Mouse (Mus musculus) C2C12 (cell line): ENCODE data around the gene Atp8b2. TPM values are rescaled to one million over a fixed set of nuclear protein-coding genes. Genes with fewer than 3 reads are reported as not detected.

Experiments
- H3K27me3 ChIP-seq: one replicate; pipeline ENCODE4 v1.6.1; 2011; ENCODE audit not compliant: control insufficient read depth, insufficient read depth, insufficient read length
- H3K36me3 ChIP-seq: one replicate; pipeline ENCODE4 v1.6.1; 2011; ENCODE audit not compliant: control insufficient read depth, insufficient read depth
- H3K4me3 ChIP-seq: one replicate; pipeline ENCODE4 v1.5.1; 2011; ENCODE audit warnings: mild to moderate bottlenecking, control low read depth; ENCODE audit not compliant: poor library complexity, insufficient read depth, severe bottlenecking
- H3K79me2 ChIP-seq: one replicate; pipeline ENCODE4 v1.6.1; 2011; ENCODE audit not compliant: control insufficient read depth, insufficient read depth
- H3K79me3 ChIP-seq: one replicate; pipeline ENCODE4 v1.6.1; 2011; ENCODE audit warnings: low read depth, control low read depth
- H3ac ChIP-seq: one replicate; pipeline ENCODE3; 2011; ENCODE audit warnings: low read depth; ENCODE audit not compliant: control insufficient read depth, insufficient read length
- CEBPB ChIP-seq: IDR thresholded peaks from one replicate; pipeline ENCODE4 v1.6.1; 2011; ENCODE audit warnings: low read depth, mild to moderate bottlenecking, control low read depth, moderate library complexity
- CTCF ChIP-seq: IDR thresholded peaks from one replicate; pipeline ENCODE4 v1.5.1; 2011; ENCODE audit not compliant: control insufficient read depth, insufficient read depth, insufficient read length
- FOSL1 ChIP-seq: IDR thresholded peaks from one replicate; pipeline ENCODE4 v1.8.0; 2011; ENCODE audit warnings: mild to moderate bottlenecking, low read length; ENCODE audit not compliant: poor library complexity, insufficient read depth, severe bottlenecking
- MAX ChIP-seq: IDR thresholded peaks from one replicate; pipeline ENCODE4 v1.6.1; 2011; ENCODE audit warnings: mild to moderate bottlenecking, control low read depth
- MYOD1 ChIP-seq: IDR thresholded peaks from one replicate; pipeline ENCODE4 v1.6.1; 2011; ENCODE audit warnings: low read depth; ENCODE audit not compliant: control insufficient read depth, insufficient read length
- MYOG ChIP-seq: IDR thresholded peaks from one replicate; pipeline ENCODE4 v1.6.1; 2011; ENCODE audit not compliant: control insufficient read depth, insufficient read length; ENCODE audit errors: extremely low read depth
- USF1 ChIP-seq: IDR thresholded peaks from one replicate; pipeline ENCODE4 v1.6.1; 2011; ENCODE audit warnings: low read depth, mild to moderate bottlenecking, control low read depth, moderate library complexity
- long read RNA-seq, 2 experiments: library from polyadenylated mRNA; unstranded; transcript quantifications; one replicate each; pipeline ENCODE4 v2.0.0; 2019 to 2020
- polyA plus RNA-seq: library from polyadenylated mRNA; unstranded; fragments of >200 nt; fragmentation: generic; extraction: Trizol; gene quantifications from one replicate; pipeline ENCODE4 v1.2.1, GENCODE M21; 2012; ENCODE audit warnings: missing spikeins

Gene Atp8b2
- polyA plus RNA-seq, result 26.8 TPM
- long read RNA-seq, experiment 1, partial matches to known transcripts, result 2 of 12 reads
- long read RNA-seq, experiment 1, other reads (novel, unspliced or antisense), result 10 of 12 reads
- long read RNA-seq, experiment 2, full-length matches to known transcripts, result 8 of 46 reads
- long read RNA-seq, experiment 2, partial matches to known transcripts, result 35 of 46 reads
- long read RNA-seq, experiment 2, other reads (novel, unspliced or antisense), result 3 of 46 reads

DNA sequence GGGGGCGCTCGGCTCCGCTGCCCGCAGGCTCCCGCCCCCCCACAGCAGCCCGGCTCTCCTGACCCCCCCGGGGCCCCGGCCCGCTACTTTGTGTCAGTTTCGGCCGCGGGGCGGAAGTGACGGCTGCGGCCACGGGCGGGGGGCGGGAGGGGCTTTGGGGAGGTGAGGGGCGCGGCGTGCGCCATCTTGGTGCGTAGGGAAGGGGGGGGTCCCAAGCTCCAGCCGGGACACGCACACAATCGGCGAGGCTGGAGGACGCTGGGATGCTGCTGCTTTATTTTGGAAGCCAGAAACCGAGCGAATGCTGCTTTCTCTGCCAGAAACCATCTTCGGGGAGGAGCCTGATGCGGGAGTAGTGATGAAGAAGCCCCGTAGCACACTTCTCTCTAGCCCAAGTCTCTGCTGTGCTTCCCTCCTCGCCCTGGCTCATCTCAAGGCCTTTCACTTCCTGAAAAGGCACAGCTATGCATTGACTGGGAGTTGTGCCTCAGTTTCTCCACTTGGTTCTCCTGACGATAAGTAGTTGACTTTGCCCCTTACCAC lies at the start of gene Atp8b2:
Gene Atp8b2, minus strand, starts transcription at position 288 of the 543 bp plus-strand sequence.
- H3K4me3 ChIP-seq, result peak within 1 kb of the TSS; percentile 73
- H3K36me3 ChIP-seq, result peaks cover 13% of the 10 kb centered on the region
- peaks cover 66% of the 10 kb centered on the region for H3K79me2 ChIP-seq
- H3K27me3 ChIP-seq, result no peaks in the 10 kb centered on the region
- H3ac ChIP-seq, result peak within 1 kb of the TSS; percentile 94
- TF ChIP-seq MAX, result no peak
- no peak for TF ChIP-seq MYOD1
- no peak for TF ChIP-seq CTCF
- no peak for TF ChIP-seq FOSL1
- TF ChIP-seq CEBPB, result no peak
- TF ChIP-seq USF1, result no peak
- TF ChIP-seq MYOG, result no peak
- H3K79me3 ChIP-seq, result peaks cover 18% of the 10 kb centered on the region

GRCm38 (mm10) chr3:90010291-90010690 lies 47.0 kb upstream of the Atp8b2 start:
- no peaks in the 10 kb centered on the region for H3K79me3 ChIP-seq
- TF ChIP-seq MAX (no peak), USF1 (no peak), CEBPB (no peak), CTCF (no peak), FOSL1 (no peak), MYOD1 (no peak), MYOG (no peak)
- H3ac ChIP-seq, result no peak overlapping the region
- H3K27me3 ChIP-seq, result no peaks in the 10 kb centered on the region
- peaks cover 92% of the 10 kb centered on the region for H3K36me3 ChIP-seq
- H3K79me2 ChIP-seq, result no peaks in the 10 kb centered on the region
- H3K4me3 ChIP-seq, result no peak overlapping the region

GRCm38 (mm10) chr3:90004091-90004796 lies 40.9 kb upstream of the Atp8b2 start:
- Histone ChIP-seq H3K79me2 (no peaks in the 10 kb centered on the region), H3K79me3 (no peaks in the 10 kb centered on the region), H3K27me3 (no peaks in the 10 kb centered on the region), H3K36me3 (peaks cover 77% of the 10 kb centered on the region), H3ac (no peak overlapping the region), H3K4me3 (no peak overlapping the region)
- no peak for TF ChIP-seq MAX

- Histone ChIP-seq H3K4me3 (no peak overlapping the region), H3K79me3 (peaks cover 14% of the 10 kb centered on the region), H3K79me2 (peaks cover 18% of the 10 kb centered on the region), H3K36me3 (peaks cover 59% of the 10 kb centered on the region), H3ac (no peak overlapping the region), H3K27me3 (no peaks in the 10 kb centered on the region)
- TF ChIP-seq CEBPB, result no peak
- TF ChIP-seq FOSL1, result no peak
- TF ChIP-seq MAX, result no peak
- no peak for TF ChIP-seq MYOD1
- TF ChIP-seq USF1, result no peak
These were observed 36.5 kb upstream of the Atp8b2 start for GRCm38 (mm10) chr3:89999830-90000229.

- TF ChIP-seq CTCF (no peak), MYOD1 (no peak), USF1 (no peak), MAX (no peak), MYOG (no peak), FOSL1 (no peak), CEBPB (no peak)
- H3ac ChIP-seq, result peak overlapping the region; percentile 63
- no peaks in the 10 kb centered on the region for H3K27me3 ChIP-seq
- H3K36me3 ChIP-seq, result peaks cover 59% of the 10 kb centered on the region
- H3K79me2 ChIP-seq, result peaks cover 18% of the 10 kb centered on the region
- peak overlapping the region; percentile 78 for H3K4me3 ChIP-seq
- H3K79me3 ChIP-seq, result peaks cover 14% of the 10 kb centered on the region
These were observed 35.8 kb upstream of the Atp8b2 start for GRCm38 (mm10) chr3:89999090-89999489.

GRCm38 (mm10) chr3:89998612-89999054 lies 35.3 kb upstream of the Atp8b2 start, which contains the start of gene Hax1:
Gene Hax1, minus strand, starts transcription at chr3:89998780.
- peak within 1 kb of the TSS; percentile 78 for H3K4me3 ChIP-seq
- no peak for TF ChIP-seq CTCF
- TF ChIP-seq MAX, result peak; percentile 33
- H3K79me2 ChIP-seq, result peaks cover 18% of the 10 kb centered on the region
- H3K79me3 ChIP-seq, result peaks cover 14% of the 10 kb centered on the region
- peak within 1 kb of the TSS; percentile 63 for H3ac ChIP-seq
- peaks cover 57% of the 10 kb centered on the region for H3K36me3 ChIP-seq
- H3K27me3 ChIP-seq, result no peaks in the 10 kb centered on the region
